Mouse (Mus musculus): ENCODE measurements around the gene Wwox. TPM values are rescaled to one million over a fixed set of nuclear protein-coding genes. Genes with fewer than 3 reads are reported as not detected.

Wwox gene
- total RNA-seq, 2 experiments from 2014 or later: 4.9 to 5.4 TPM

- ATAC-seq (ENCODE audit: poor library complexity, severe bottlenecking): peak; percentile 29
Observed at GRCm38 (mm10) chr8:114881891-114882401, 442.5 kb downstream of the Wwox start.

- ATAC-seq (ENCODE audit: poor library complexity, severe bottlenecking): no peak
Observed at GRCm38 (mm10) chr8:114882504-114882903, 443.0 kb downstream of the Wwox start.

GRCm38 (mm10) chr8:114882936-114883606 lies 443.6 kb downstream of the Wwox start:
- ATAC-seq (ENCODE audit: poor library complexity, severe bottlenecking): no peak

GRCm38 (mm10) chr8:114883967-114884366 lies 444.5 kb downstream of the Wwox start:
- ATAC-seq (ENCODE audit: poor library complexity, severe bottlenecking): no peak

- ATAC-seq (ENCODE audit: poor library complexity, severe bottlenecking): no peak
Observed at GRCm38 (mm10) chr8:114885026-114885592, 445.7 kb downstream of the Wwox start.

GRCm38 (mm10) chr8:114888388-114888787 lies 448.9 kb downstream of the Wwox start:
- no peak for ATAC-seq (ENCODE audit: poor library complexity, severe bottlenecking)

GRCm38 (mm10) chr8:114889578-114890374 lies 450.3 kb downstream of the Wwox start:
- ATAC-seq (ENCODE audit: poor library complexity, severe bottlenecking): no peak

- ATAC-seq (ENCODE audit: poor library complexity, severe bottlenecking): no peak
Observed at GRCm38 (mm10) chr8:114890478-114890877, 451.0 kb downstream of the Wwox start.

GRCm38 (mm10) chr8:114891252-114891651 lies 451.8 kb downstream of the Wwox start:
- ATAC-seq (ENCODE audit: poor library complexity, severe bottlenecking): no peak

- ATAC-seq (ENCODE audit: poor library complexity, severe bottlenecking): no peak
Observed at GRCm38 (mm10) chr8:114897432-114897831, 458.0 kb downstream of the Wwox start.

GRCm38 (mm10) chr8:114899157-114899556 lies 459.7 kb downstream of the Wwox start:
- no peak for ATAC-seq (ENCODE audit: poor library complexity, severe bottlenecking)

GRCm38 (mm10) chr8:114902584-114902983 lies 463.1 kb downstream of the Wwox start:
- ATAC-seq (ENCODE audit: poor library complexity, severe bottlenecking): no peak

GRCm38 (mm10) chr8:114908086-114908485 lies 468.6 kb downstream of the Wwox start:
- ATAC-seq (ENCODE audit: poor library complexity, severe bottlenecking): no peak

- no peak for ATAC-seq (ENCODE audit: poor library complexity, severe bottlenecking)
Observed at GRCm38 (mm10) chr8:114908589-114908988, 469.1 kb downstream of the Wwox start.

- ATAC-seq (ENCODE audit: poor library complexity, severe bottlenecking): no peak
Observed at GRCm38 (mm10) chr8:114909146-114909545, 469.7 kb downstream of the Wwox start.

- no peak for ATAC-seq (ENCODE audit: poor library complexity, severe bottlenecking)
Observed at GRCm38 (mm10) chr8:114911031-114911580, 471.7 kb downstream of the Wwox start.

GRCm38 (mm10) chr8:114923629-114924028 lies 484.2 kb downstream of the Wwox start:
- no peak for ATAC-seq (ENCODE audit: poor library complexity, severe bottlenecking)

GRCm38 (mm10) chr8:114927412-114927811 lies 488.0 kb downstream of the Wwox start:
- ATAC-seq (ENCODE audit: poor library complexity, severe bottlenecking): no peak

- no peak for ATAC-seq (ENCODE audit: poor library complexity, severe bottlenecking)
Observed at GRCm38 (mm10) chr8:114927917-114928316, 488.5 kb downstream of the Wwox start.

GRCm38 (mm10) chr8:114929597-114929996 lies 490.1 kb downstream of the Wwox start:
- ATAC-seq (ENCODE audit: poor library complexity, severe bottlenecking): no peak

- ATAC-seq (ENCODE audit: poor library complexity, severe bottlenecking): no peak
Observed at GRCm38 (mm10) chr8:114932071-114932630, 492.7 kb downstream of the Wwox start.
